Mouse (Mus musculus) intestine, embryonic 15.5 days (tissue): ENCODE results near the gene Alx3. TPM values are rescaled to one million over a fixed set of nuclear protein-coding genes. Genes with fewer than 3 reads are reported as not detected.

Experiments
- ATAC-seq: fragments of 200-750 bp; cut with Nextera tagmentation; 2 replicates; pipeline ENCODE4 v1.8.0; 2017; ENCODE audit warnings: moderate TSS enrichment, moderate library complexity
- H3K27ac ChIP-seq: fragments of 300-500 bp; sonication (generic); 2 replicates; pipeline ENCODE4 v1.5.1; 2015; ENCODE audit warnings: mild to moderate bottlenecking, inconsistent platforms
- H3K27me3 ChIP-seq: fragments of 300-500 bp; sonication (generic); replicated peaks from 2 replicates; pipeline ENCODE4 v1.6.1; 2015; ENCODE audit warnings: inconsistent platforms
- H3K36me3 ChIP-seq: fragments of 300-500 bp; sonication (generic); 2 replicates; pipeline ENCODE4 v1.6.1; 2015; ENCODE audit warnings: inconsistent platforms
- H3K4me1 ChIP-seq: fragments of 300-500 bp; sonication (generic); replicated peaks from 2 replicates; pipeline ENCODE4 v1.6.1; 2015; ENCODE audit warnings: inconsistent platforms
- H3K4me2 ChIP-seq: fragments of 300-500 bp; sonication (generic); replicated peaks from 2 replicates; pipeline ENCODE4 v1.6.1; 2015; ENCODE audit warnings: mild to moderate bottlenecking, inconsistent platforms
- H3K4me3 ChIP-seq: fragments of 300-500 bp; sonication (generic); replicated peaks from 2 replicates; pipeline ENCODE4 v1.5.1; 2015; ENCODE audit warnings: inconsistent platforms
- H3K9ac ChIP-seq: fragments of 300-500 bp; sonication (generic); 2 replicates; pipeline ENCODE4 v1.6.1; 2015; ENCODE audit warnings: inconsistent platforms
- H3K9me3 ChIP-seq: fragments of 300-500 bp; sonication (generic); 2 replicates; pipeline ENCODE4 v1.6.1; 2016; ENCODE audit warnings: inconsistent platforms
- WGBS: fragments of 180-500 bp; shearing (Covaris S2); methylation state at CpG from one replicate; pipeline ENCODE4 v1.1.7; 2015; 5-methylcytosine and 5-hydroxymethylcytosine counted together
- polyA plus RNA-seq: library from polyadenylated mRNA; unstranded; fragments of >200 nt; fragmentation: Nextera tagmentation; extraction: Ambion mirVana; gene quantifications from 2 replicates; pipeline ENCODE4 v1.2.1, GENCODE M21; 2015

Gene Alx3
- polyA plus RNA-seq, 1 experiment from 2014 or later = 0.13 TPM

GRCm38 (mm10) chr3:107591612-107592011 lies 3.2 kb upstream of the Alx3 start:
- Histone ChIP-seq H3K27me3 (peaks cover 89% of the 10 kb centered on the region), H3K9ac (no peak overlapping the region), H3K36me3 (no peaks in the 10 kb centered on the region), H3K27ac (no peak overlapping the region), H3K4me1 (peaks cover 19% of the 10 kb centered on the region), H3K4me3 (no peak overlapping the region), H3K9me3 (no peaks in the 10 kb centered on the region), H3K4me2 (no peak overlapping the region)
- 27% methylated on average over 1 of the region's 1 CpGs for WGBS
- no peak for ATAC-seq

DNA sequence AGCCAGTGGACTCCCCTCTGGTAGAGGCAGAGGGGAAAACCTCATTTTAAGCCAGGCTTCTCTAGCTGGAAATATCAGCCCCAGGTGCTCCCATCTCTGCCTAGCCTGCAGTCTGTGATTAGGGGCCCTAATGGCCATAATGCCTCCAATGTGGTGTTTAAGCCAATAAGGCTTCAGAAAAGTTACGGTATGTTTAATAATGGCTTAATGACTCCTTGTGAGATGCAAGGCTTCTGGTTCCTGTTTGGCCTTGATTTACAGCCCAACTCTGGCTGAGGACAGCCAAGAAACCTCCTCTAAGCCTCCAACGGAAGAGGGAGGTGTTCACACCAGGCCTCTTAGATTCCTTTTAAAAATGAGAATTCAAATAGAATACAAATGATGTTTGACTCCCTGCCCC lies 1.2 kb upstream of the Alx3 start:
- Histone ChIP-seq H3K36me3 (no peaks in the 10 kb centered on the region), H3K9ac (no peak overlapping the region), H3K9me3 (no peaks in the 10 kb centered on the region), H3K27ac (no peak overlapping the region), H3K4me1 (peaks cover 20% of the 10 kb centered on the region), H3K4me2 (no peak overlapping the region), H3K4me3 (no peak overlapping the region), H3K27me3 (peaks cover 87% of the 10 kb centered on the region)
- 42% methylated on average over 2 of the region's 2 CpGs for WGBS
- ATAC-seq = no peak

DNA sequence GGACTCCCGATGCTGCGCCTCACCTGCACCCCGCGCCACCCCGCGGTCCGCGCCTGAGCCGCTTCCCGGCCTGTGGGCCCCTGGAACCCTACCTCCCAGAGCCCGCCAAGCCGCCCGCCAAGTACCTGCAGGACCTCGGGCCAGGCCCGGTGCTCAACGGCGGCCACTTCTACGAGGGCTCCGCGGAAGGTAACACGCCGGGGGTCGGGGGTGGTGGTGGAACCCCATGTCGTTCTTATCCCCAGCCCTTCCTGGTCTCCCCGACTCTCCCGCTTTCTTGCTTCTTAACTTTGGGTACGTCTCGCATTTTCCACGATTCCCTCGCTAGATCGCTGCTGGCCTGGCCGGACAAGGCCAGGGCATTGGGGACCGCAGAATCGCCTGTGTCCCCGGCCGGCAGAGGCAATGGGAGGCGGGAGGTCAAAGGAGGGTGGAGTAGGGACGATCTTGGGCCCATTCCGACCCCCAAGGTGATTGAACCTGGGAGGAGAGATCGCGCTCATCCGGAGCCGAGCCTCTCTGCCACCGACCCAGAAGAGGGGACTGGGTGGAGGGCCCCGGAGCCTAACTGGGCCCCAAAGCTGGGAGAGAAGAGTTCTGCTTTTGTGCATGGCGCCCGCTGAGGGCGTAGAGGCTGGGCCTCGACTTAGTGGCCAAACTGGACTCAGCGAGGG lies 570 bp downstream of the Alx3 start:
- H3K27ac ChIP-seq = no peak overlapping the region
- H3K27me3 ChIP-seq = peaks cover 86% of the 10 kb centered on the region
- H3K4me2 ChIP-seq = peak overlapping the region; percentile 64
- H3K36me3 ChIP-seq = no peaks in the 10 kb centered on the region
- 1% methylated on average over 50 of the region's 50 CpGs for WGBS
- no peaks in the 10 kb centered on the region for H3K9me3 ChIP-seq
- peak overlapping the region; percentile 31 for H3K4me3 ChIP-seq
- peaks cover 20% of the 10 kb centered on the region for H3K4me1 ChIP-seq
- peak; percentile 37; the same call in 1 of the 2 replicates for ATAC-seq
- H3K9ac ChIP-seq = no peak overlapping the region

GRCm38 (mm10) chr3:107595938-107596461 lies 1.2 kb downstream of the Alx3 start:
- H3K9ac ChIP-seq = no peak overlapping the region
- H3K27me3 ChIP-seq = peaks cover 88% of the 10 kb centered on the region
- 2% methylated on average over 34 of the region's 34 CpGs for WGBS
- H3K4me2 ChIP-seq = peak overlapping the region; percentile 64; the same call in 1 of the 2 replicates
- no peak overlapping the region for H3K27ac ChIP-seq
- H3K9me3 ChIP-seq = no peaks in the 10 kb centered on the region
- H3K4me3 ChIP-seq = peak overlapping the region; percentile 31; the same call in 1 of the 2 replicates
- H3K36me3 ChIP-seq = no peaks in the 10 kb centered on the region
- peaks cover 20% of the 10 kb centered on the region for H3K4me1 ChIP-seq
- peak; percentile 29; the same call in 1 of the 2 replicates for ATAC-seq

DNA sequence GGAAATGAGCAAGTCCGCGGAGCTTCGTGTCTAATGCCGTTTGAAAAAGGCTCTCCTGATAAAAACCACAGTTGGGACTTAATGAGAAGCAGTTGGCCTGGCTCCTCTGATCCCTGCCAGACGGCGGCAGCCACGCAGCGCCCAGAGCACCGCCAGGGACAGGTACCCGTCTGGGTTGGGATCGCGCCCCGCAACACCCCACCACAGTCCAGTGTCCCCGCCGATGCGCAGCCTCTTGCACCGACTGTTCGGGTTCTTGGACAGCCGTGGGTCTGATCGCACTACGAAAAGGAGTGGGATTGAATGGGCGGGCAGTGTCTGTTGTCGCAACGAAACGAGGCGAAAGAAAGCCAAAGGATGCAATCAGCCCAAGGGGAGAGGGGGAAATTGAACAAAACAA lies 1.7 kb downstream of the Alx3 start:
- no peak for ATAC-seq
- Histone ChIP-seq H3K9me3 (no peaks in the 10 kb centered on the region), H3K4me3 (peak overlapping the region; percentile 4; the same call in 1 of the 2 replicates), H3K27ac (no peak overlapping the region), H3K9ac (no peak overlapping the region), H3K4me1 (peaks cover 20% of the 10 kb centered on the region), H3K27me3 (peaks cover 84% of the 10 kb centered on the region), H3K36me3 (no peaks in the 10 kb centered on the region), H3K4me2 (no peak overlapping the region; the same call in 1 of the 2 replicates)
- 2% methylated on average over 26 of the region's 26 CpGs for WGBS

- no peak overlapping the region for H3K9ac ChIP-seq
- H3K36me3 ChIP-seq = no peaks in the 10 kb centered on the region
- H3K27ac ChIP-seq = no peak overlapping the region
- no peak overlapping the region for H3K4me3 ChIP-seq
- H3K27me3 ChIP-seq = peaks cover 83% of the 10 kb centered on the region
- no peak overlapping the region for H3K4me2 ChIP-seq
- WGBS = 3% methylated on average over 21 of the region's 24 CpGs
- ATAC-seq = no peak
- peaks cover 20% of the 10 kb centered on the region for H3K4me1 ChIP-seq
- H3K9me3 ChIP-seq = no peaks in the 10 kb centered on the region
Observed at GRCm38 (mm10) chr3:107597134-107597533, 2.3 kb downstream of the Alx3 start.

DNA sequence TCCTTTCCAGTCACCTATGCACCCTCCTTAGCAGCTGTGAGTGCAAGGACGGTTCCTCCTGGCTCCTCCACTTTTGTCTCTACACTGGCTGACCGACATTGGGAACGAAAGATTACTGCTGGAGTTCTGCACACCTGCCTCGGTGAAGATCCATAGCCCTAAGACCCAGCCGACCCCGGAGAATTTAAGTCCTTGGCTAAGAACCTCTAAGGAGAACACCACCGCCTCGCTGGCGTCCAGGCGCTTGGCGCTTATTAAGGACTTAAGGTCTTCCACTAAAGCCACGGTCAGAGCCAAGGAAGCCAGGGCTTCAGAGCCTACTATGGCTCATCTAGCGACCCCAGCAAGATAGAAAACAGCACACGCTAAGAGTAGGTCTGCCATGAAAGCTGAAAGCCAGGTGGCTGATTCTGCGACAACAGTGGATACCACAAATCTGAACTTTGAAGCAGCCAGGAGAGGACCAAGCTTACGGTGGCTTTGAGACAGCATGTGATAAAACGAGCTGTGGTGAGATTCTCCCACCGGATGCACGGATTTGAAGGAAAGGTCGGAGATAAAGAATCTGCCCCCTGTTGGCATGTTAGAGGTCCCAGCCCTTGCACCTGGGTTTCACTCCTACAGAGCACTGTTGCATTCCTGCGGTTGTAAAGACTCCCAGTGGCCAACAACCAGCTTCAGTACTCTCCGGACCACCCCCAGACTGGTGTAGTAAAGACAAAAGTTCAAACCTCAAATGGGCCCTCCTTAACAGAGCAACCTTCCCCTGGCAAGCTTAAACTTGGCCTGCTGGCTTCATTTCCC lies 3.0 kb downstream of the Alx3 start:
- peaks cover 20% of the 10 kb centered on the region for H3K4me1 ChIP-seq
- no peaks in the 10 kb centered on the region for H3K9me3 ChIP-seq
- no peak overlapping the region for H3K27ac ChIP-seq
- WGBS = 9% methylated on average over 22 of the region's 22 CpGs
- no peak overlapping the region for H3K4me3 ChIP-seq
- no peak overlapping the region for H3K9ac ChIP-seq
- H3K4me2 ChIP-seq = no peak overlapping the region
- peaks cover 82% of the 10 kb centered on the region for H3K27me3 ChIP-seq
- no peaks in the 10 kb centered on the region for H3K36me3 ChIP-seq
- ATAC-seq = no peak

DNA sequence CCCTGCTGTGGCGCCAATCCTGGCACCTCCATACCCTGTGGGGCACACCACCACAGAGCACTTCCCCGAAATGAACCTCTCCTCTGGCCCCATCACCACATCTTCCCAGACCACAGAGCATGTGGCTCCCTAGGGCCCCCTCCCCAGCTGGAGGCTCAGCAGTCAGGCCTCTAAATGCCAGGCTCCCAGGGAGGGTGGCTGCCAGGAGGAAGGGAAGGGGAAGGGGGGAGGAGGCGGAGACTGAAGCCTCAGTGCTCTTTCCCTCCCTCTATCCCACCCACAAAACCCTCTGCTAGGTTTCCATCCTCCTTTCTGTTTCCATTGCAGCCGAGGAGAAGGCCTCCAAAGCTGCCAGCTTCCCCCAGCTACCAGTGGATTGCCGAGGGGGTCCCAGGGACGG lies 5.3 kb downstream of the Alx3 start:
- Histone ChIP-seq H3K4me2 (no peak overlapping the region), H3K4me3 (no peak overlapping the region), H3K4me1 (peaks cover 14% of the 10 kb centered on the region), H3K9me3 (no peaks in the 10 kb centered on the region), H3K27me3 (peaks cover 59% of the 10 kb centered on the region), H3K9ac (no peak overlapping the region), H3K27ac (no peak overlapping the region), H3K36me3 (no peaks in the 10 kb centered on the region)
- no peak for ATAC-seq
- WGBS = 50% methylated on average over 6 of the region's 6 CpGs

GRCm38 (mm10) chr3:107605304-107605703 lies 10.5 kb downstream of the Alx3 start:
- H3K4me1 ChIP-seq = no peaks in the 10 kb centered on the region
- no peak overlapping the region for H3K4me2 ChIP-seq
- no peak overlapping the region for H3K4me3 ChIP-seq
- H3K27ac ChIP-seq = no peak overlapping the region
- 8% methylated on average over 4 of the region's 4 CpGs for WGBS
- no peaks in the 10 kb centered on the region for H3K9me3 ChIP-seq
- no peak for ATAC-seq
- H3K9ac ChIP-seq = no peak overlapping the region
- H3K27me3 ChIP-seq = peaks cover 11% of the 10 kb centered on the region
- H3K36me3 ChIP-seq = no peaks in the 10 kb centered on the region

- WGBS = 88% methylated on average over 8 of the region's 8 CpGs
- Histone ChIP-seq H3K4me2 (no peak overlapping the region), H3K27me3 (0 out of 2 replicates have a peak, but pooled peaks cover 5% of the 10 kb centered on the region), H3K9me3 (no peaks in the 10 kb centered on the region), H3K36me3 (no peaks in the 10 kb centered on the region; the same call in 1 of the 2 replicates), H3K4me1 (no peaks in the 10 kb centered on the region), H3K9ac (no peak overlapping the region), H3K4me3 (no peak overlapping the region), H3K27ac (no peak overlapping the region)
- no peak for ATAC-seq
Observed at GRCm38 (mm10) chr3:107607221-107607620, 12.4 kb downstream of the Alx3 start.

DNA sequence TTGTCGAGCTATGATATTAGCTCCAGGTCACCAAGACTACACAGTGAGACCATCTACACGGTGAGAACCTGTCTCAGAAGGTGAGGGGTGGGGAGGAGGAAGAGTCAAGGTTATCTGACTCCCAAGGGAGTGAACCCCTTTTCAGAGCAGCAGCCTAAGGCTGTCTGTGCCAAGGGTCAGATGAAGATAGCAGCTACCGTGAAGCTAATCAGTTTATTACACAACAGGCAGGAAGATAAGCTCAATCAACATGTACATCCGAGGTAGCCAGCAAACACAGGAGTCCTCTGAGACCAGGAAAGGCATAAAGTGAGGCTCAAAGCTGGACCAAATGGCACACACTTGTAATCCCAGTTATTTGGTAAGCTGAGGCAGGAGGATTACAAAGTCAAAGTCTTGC lies 14.0 kb downstream of the Alx3 start:
- Histone ChIP-seq H3K27ac (no peak overlapping the region), H3K4me3 (no peak overlapping the region), H3K4me2 (no peak overlapping the region), H3K9ac (no peak overlapping the region), H3K36me3 (peaks cover 13% of the 10 kb centered on the region; the same call in 1 of the 2 replicates), H3K9me3 (no peaks in the 10 kb centered on the region), H3K27me3 (no peaks in the 10 kb centered on the region), H3K4me1 (no peaks in the 10 kb centered on the region)
- WGBS = 45% methylated on average over 4 of the region's 4 CpGs
- ATAC-seq = peak; percentile 68

DNA sequence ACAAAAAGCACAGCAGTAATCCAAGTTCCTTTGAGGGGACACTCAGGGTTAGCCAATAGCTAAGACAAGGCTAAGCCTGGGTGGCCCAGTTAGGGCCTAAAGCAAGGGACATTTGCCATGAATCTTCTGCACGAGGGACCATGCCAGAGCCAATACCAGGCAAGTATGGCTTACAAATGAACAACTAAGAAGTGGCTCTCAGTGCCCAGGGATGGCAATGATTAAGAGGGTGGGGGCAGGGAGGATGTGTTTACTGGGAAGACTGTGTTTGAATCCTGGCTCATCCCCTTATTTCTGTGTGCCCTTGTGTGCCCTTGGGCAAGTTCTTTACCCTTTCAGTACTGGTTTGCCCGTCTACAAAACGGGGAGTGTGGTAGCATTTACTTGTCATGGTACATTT lies 14.5 kb downstream of the Alx3 start:
- Histone ChIP-seq H3K9ac (no peak overlapping the region), H3K36me3 (peaks cover 17% of the 10 kb centered on the region; the same call in 1 of the 2 replicates), H3K27me3 (no peaks in the 10 kb centered on the region), H3K4me2 (no peak overlapping the region), H3K4me1 (no peaks in the 10 kb centered on the region), H3K27ac (no peak overlapping the region), H3K4me3 (no peak overlapping the region), H3K9me3 (no peaks in the 10 kb centered on the region)
- WGBS = 64% methylated on average over 3 of the region's 3 CpGs
- ATAC-seq = no peak
